Mouse (Mus musculus) neural tube, embryonic 12.5 days (tissue): ENCODE measurements around the gene Ada. TPM values are rescaled to one million over a fixed set of nuclear protein-coding genes. Genes with fewer than 3 reads are reported as not detected.

Experiments used
- polyA plus RNA-seq: library from polyadenylated mRNA; unstranded; fragments of >200 nt; fragmentation: Nextera tagmentation; extraction: Ambion mirVana; gene quantifications from 2 replicates; pipeline ENCODE4 v1.2.1, GENCODE M21; 2016

The Ada gene
- polyA plus RNA-seq, 1 experiment from 2014 or later: 4.2 TPM

Other genes starting within 250 kb of the Ada start
- not detected in 2 replicates for gene Hnf4a, start 243.4 kb downstream of the Ada start, polyA plus RNA-seq
- gene Ttpal, start 147.9 kb downstream of the Ada start, polyA plus RNA-seq: 45.7 and 52.5 TPM in 2 replicates
- 34.5 and 41.2 TPM in 2 replicates for gene Serinc3, start 105.1 kb downstream of the Ada start, polyA plus RNA-seq
- gene Pkig, start 91.9 kb downstream of the Ada start, polyA plus RNA-seq: 123 and 124 TPM in 2 replicates
- gene Ccn5, start 70.6 kb upstream of the Ada start, polyA plus RNA-seq: 0.14 and 0.41 TPM in 2 replicates
- 0.10 TPM in 1 of 2 replicates, not detected in the other for gene Kcnk15, start 103.4 kb upstream of the Ada start, polyA plus RNA-seq
- 5.0 and 5.2 TPM in 2 replicates for gene Rims4, start 168.4 kb upstream of the Ada start, polyA plus RNA-seq
- gene Ywhab, start 244.7 kb upstream of the Ada start, polyA plus RNA-seq: 346 and 381 TPM in 2 replicates